9 mouse cellular contexts compared by ENCODE assay signal in genomic region chr13:17185253-17185652, GRCm38 (mm10).
DNase-seq lines count a peak whose midpoint lies in the region; ATAC-seq and TF ChIP-seq lines count a peak whose summit lies in the region.
"Had no signal": no experiment of that assay in that cellular context is flagged by ENCODE, and none has a peak within 500 bp of the region (broad histone marks: within the 10 kb centered on the region; RNA-seq: fewer than 3 reads in every experiment).

No protein-coding gene starts in this region.

- no peak overlapping the region for H3K4me3 ChIP-seq in kidney, adult 2 months (ENCODE audit: insufficient read depth, low read depth, low read length)

- no peaks in the 10 kb centered on the region for H3K36me3 ChIP-seq in kidney, adult 2 months (ENCODE audit: control insufficient read depth, insufficient read depth, low read length)
- H3K36me3 ChIP-seq in splenic B cell, adult 2 months (ENCODE audit: control insufficient read depth, insufficient read depth, low read length, poor library complexity, severe bottlenecking): no peaks in the 10 kb centered on the region

- peak; percentile 7 for DNase-seq in kidney, adult 2 months
- no peak for DNase-seq in kidney, adult 18-20 months
- peak; percentile 5 for DNase-seq in kidney, postnatal 14 days
- DNase-seq in splenic B cell, adult 2 months (ENCODE audit: low read depth, low spot score): peak; percentile 7
- no peak for DNase-seq in frontal cortex, postnatal 25 days (ENCODE audit: low spot score in 2 of 2)
- DNase-seq in spleen, adult 12 weeks (ENCODE audit: low spot score): no peak
- no peak for DNase-seq in frontal cortex, postnatal 10 days (ENCODE audit: low spot score in 2 of 2)
- DNase-seq: spleen, adult 18-20 months had no signal

- peak; percentile 93 for ATAC-seq in common myeloid progenitor, adult 5-6 weeks (replicated peaks; ENCODE audit: low read depth, poor library complexity, severe bottlenecking)

- 18% methylated on average over 8 of the region's 8 CpGs for WGBS in kidney, adult 2 months

- no peak for TF ChIP-seq CTCF in kidney, adult 2 months (conservative IDR thresholded peaks at IDR 0.05; ENCODE audit: insufficient read depth, insufficient read length, low read depth, low read length)

- TF ChIP-seq POLR2A in kidney, adult 2 months (IDR thresholded peaks at IDR 0.05; ENCODE audit: low read depth, low read length): no peak

- H3K4me1 ChIP-seq in kidney, adult 2 months (ENCODE audit: control insufficient read depth, insufficient read depth, low read length): no peaks in the 10 kb centered on the region

- H3K27ac ChIP-seq in kidney, adult 2 months (ENCODE audit: insufficient read depth, low read depth, low read length): no peak overlapping the region

- no peaks in the 10 kb centered on the region for H3K27me3 ChIP-seq in kidney, adult 2 months (replicated peaks; ENCODE audit: control insufficient read depth, insufficient read depth, low read length)
- no peaks in the 10 kb centered on the region for H3K27me3 ChIP-seq in splenic B cell, adult 2 months (ENCODE audit: control insufficient read depth, insufficient read depth, low read length, poor library complexity, severe bottlenecking)

Comparison
In these comparisons a context has a peak if more than half of its experiments do, and no peak if none do; other contexts are left out.
1. DNase-seq: peak in kidney, adult 2 months (single experiment), kidney, postnatal 14 days (single experiment) and splenic B cell, adult 2 months (single experiment); none in kidney, adult 18-20 months (single experiment), frontal cortex, postnatal 25 days (0 of 2), spleen, adult 12 weeks (single experiment) and frontal cortex, postnatal 10 days (0 of 2).